Mouse (Mus musculus): ENCODE results near the gene Pbx4.

Gene Pbx4

GRCm38 (mm10) chr8:69832298-69832853, at the start of gene Pbx4:
TSS of gene Pbx4 (plus strand) at chr8:69832491.
- peak; percentile 64 for DNase-seq (ENCODE audit: low read depth, low spot score)

DNA sequence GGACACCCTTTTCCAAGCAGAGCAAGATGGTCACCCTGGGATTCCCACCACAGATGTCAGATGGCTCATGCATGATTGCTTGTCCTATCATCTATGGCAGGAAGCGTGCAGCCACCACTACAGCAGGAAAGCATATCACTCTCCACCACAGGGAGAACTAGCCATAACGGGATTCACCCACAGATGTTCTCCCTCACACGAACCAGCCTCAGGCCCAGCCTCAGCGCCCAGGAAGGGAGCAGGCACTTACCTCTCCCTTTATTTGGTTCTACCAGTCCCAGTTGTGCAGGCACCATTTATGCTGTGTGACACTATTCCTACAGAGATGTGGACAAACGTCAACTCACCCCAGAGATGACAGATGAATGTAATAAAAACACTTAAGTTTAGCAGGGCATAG, 43.2 kb upstream of the Pbx4 start:
- DNase-seq (ENCODE audit: low read depth, low spot score) = no peak

- no peak for DNase-seq (ENCODE audit: low read depth, low spot score)
These were observed 42.6 kb upstream of the Pbx4 start for GRCm38 (mm10) chr8:69789731-69790130.

- no peak for DNase-seq (ENCODE audit: low read depth, low spot score)
These were observed 41.9 kb upstream of the Pbx4 start for GRCm38 (mm10) chr8:69790364-69790763.

DNA sequence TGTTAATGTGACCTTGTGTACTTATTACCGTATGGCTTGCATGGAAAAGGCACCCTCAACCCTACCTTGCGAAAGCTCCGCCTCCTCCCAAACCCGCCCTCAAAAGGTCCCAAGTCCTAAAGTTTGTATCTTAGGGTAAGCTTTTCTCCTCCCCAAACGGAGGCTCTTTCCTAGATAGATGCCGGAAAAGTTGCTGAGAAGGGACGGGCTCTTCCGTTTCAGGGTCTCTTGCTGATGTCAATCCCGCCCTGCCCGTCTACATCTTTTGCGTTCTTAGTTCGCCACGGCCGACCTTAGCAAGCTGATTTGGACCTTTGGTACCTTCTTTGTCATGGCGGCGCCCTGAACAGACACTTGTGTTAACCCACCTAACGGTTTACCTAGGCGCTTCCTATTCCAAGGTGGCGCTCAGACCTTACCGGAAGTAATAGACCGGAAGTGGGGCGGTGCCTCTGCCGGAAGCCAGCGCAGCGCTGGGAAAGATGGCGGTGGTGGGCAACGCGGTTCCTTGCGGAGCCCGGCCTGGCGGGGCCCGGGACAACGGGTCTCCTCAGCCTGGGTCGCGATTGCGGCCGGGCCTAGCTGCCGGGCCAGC, 41.4 kb upstream of the Pbx4 start, which contains the start of the genes Atp13a1 and Zfp866:
TSS of gene Atp13a1 (plus strand) at position 391 of the 595 bp plus-strand sequence.
TSS of gene Zfp866 (minus strand) at position 406 of the 595 bp plus-strand sequence.
- peak; percentile 84 for DNase-seq (ENCODE audit: low read depth, low spot score)

DNA sequence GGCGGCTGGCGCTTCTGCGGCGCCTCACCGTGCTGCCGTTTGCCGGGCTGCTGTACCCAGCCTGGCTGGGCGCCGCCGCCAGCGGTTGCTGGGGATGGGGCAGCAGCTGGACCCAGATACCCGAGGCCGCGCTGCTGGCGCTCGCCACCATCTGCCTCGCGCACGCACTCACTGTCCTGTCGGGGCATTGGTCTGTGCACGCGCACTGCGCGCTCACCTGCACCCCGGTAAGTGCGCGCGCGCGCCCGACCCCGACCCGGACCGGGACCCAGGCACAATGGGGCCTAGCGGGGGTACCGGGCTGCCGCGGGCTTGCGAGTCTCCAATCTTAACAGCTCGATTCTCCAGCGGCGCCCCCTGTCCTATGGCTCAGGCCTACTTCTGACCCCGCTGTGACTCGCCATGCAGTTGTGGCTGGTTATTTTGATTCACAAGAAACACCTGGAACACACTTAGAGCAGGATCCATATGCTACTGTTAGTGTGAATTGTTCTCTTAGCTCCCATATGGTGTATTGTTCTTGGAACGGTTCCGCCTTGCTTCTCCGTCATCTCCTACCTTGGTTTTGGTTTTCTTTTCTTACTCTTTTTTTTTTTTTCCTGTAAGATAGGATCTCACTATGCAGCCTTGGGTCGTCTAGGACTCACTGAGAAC, 40.7 kb upstream of the Pbx4 start:
- no peak for DNase-seq (ENCODE audit: low read depth, low spot score)

DNA sequence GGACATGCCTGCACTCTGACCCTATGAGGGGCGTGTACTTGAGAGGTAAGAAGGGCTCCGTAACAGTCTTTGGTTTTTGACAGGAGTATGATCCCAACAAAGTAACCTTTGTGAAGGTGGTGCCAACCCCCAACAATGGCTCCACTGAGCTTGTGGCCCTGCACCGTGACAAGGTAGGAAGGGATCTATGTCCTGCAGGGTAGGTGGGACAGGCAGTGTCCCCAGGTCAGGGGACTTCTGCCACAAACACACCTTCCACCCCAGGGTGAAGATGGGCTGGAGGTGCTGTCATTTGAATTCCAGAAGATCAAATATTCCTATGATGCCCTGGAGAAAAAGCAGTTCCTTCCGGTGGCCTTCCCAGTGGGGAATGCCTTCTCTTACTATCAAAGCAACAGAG, 38.6 kb upstream of the Pbx4 start:
- DNase-seq (ENCODE audit: low read depth, low spot score) = no peak

DNA sequence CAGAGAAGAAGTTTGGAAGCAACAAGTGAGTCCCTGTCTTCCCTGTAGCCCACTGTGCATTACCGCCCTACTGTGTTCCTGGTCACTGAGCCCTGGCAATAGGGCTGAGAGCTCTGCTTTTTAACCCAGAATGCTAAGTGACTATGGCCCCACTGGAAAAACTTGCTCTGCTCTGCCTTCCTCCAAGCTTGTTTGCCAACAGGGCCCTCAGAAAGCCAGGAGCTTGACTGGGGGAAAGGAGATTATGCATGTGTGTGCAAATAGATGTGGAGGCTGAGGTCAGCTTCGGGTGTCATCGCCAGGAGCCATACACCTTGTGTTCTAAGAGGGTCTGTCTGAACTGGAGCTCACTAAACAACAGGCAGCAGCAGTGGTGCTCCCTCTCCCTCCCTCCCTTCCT, 38.2 kb upstream of the Pbx4 start:
- DNase-seq (ENCODE audit: low read depth, low spot score) = no peak

GRCm38 (mm10) chr8:69794901-69795300, 37.4 kb upstream of the Pbx4 start:
- no peak for DNase-seq (ENCODE audit: low read depth, low spot score)

GRCm38 (mm10) chr8:69796721-69797345, 35.5 kb upstream of the Pbx4 start:
- DNase-seq (ENCODE audit: low read depth, low spot score) = no peak

DNA sequence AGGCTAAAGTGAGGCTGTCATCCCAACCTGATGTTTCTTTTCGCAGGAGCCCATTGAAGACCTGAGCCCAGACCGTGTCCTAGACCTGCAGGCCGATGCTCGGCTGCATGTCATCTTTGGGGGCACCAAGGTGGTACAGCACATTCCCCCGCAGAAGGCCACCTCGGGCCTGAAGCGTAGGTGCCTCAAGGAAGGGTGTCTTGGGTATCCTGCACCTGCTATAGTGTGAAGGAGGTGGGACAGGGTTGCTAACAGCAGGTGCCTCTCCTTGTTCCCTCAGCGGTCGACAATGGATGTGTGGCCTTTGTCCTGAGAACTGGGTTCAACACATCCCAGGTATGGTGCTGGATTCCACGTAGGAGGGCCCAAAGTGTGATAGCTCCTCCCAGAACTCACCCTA, 34.6 kb upstream of the Pbx4 start:
- DNase-seq (ENCODE audit: low read depth, low spot score) = no peak

- DNase-seq (ENCODE audit: low read depth, low spot score) = no peak
These were observed 33.0 kb upstream of the Pbx4 start for GRCm38 (mm10) chr8:69799261-69799660.

GRCm38 (mm10) chr8:69799946-69800345, 32.3 kb upstream of the Pbx4 start:
- no peak for DNase-seq (ENCODE audit: low read depth, low spot score)

DNA sequence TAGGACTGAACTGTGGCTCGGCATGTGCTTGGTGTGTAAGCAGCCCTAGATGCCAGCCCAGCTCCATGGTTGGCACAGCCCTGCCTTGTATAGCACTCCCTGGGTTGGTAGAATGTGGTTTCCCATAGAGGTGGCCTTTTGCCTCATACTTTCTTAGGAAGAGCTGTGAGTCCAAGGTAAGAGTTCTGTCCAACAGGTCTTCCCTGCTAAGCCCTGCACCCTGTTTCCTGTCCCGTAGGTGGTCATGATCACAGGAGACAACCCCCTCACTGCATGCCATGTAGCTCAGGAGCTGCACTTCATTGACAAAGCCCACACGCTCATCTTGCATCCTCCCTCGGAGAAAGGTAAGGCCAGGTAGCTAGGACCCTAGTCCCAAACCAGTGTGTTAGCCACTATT, 30.5 kb upstream of the Pbx4 start:
- no peak for DNase-seq (ENCODE audit: low read depth, low spot score)

- no peak for DNase-seq (ENCODE audit: low read depth, low spot score)
These were observed 30.1 kb upstream of the Pbx4 start for GRCm38 (mm10) chr8:69802216-69802615.

GRCm38 (mm10) chr8:69803366-69803765, 28.9 kb upstream of the Pbx4 start:
- DNase-seq (ENCODE audit: low read depth, low spot score) = no peak

DNA sequence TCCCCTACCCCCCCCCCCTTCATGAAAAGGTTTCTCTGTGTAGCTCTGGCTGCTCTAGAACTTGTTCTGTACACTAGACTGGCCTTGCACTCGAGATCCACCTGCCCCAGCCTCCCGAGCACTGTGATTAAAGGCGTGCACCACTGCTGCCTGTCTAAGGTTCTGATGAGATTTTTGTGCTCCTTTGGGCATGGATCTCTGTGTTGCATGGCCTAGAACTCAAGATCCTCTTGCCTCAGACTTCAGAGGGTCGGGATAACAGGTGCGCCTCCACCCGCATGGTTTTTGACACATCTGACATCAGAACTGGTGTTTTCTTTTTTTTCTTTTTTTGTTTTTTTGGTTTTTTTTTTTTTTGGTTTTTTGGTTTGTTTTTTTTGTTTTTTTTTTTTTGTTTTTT, 27.8 kb upstream of the Pbx4 start:
- no peak for DNase-seq (ENCODE audit: low read depth, low spot score)

GRCm38 (mm10) chr8:69805086-69805485, 27.2 kb upstream of the Pbx4 start:
- no peak for DNase-seq (ENCODE audit: low read depth, low spot score)

DNA sequence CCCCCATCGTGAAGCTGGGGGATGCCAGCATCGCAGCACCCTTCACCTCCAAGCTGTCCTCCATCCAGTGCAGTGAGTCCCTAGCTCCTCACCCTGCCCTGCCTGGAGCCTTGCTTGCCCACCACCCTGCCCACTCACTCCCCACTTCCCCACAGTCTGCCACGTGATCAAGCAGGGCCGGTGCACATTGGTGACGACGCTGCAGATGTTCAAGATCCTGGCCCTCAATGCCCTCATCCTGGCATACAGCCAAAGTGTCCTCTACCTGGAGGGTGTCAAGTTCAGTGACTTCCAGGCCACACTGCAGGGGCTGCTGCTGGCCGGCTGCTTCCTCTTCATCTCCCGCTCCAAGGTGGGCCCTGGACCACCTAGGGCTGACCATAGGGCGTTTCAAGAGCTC, 26.8 kb upstream of the Pbx4 start:
- DNase-seq (ENCODE audit: low read depth, low spot score) = no peak

DNA sequence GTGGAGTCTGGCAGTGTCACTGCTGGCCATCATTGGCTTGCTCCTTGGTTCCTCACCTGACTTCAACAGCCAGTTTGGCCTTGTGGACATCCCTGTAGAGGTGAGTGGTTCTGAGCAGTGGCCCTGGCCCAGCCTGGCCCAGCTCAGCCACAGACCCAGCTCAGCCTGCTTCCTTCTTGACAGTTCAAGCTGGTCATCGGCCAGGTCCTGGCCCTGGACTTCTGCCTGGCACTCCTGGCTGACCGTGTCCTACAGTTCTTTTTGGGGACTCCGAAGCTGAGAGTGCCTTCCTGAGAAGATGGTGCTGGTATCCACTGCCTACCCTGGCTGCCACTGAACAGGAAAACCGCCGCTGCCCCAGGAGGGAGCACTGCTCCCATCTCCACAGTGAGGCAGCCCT, 25.1 kb upstream of the Pbx4 start:
- no peak for DNase-seq (ENCODE audit: low read depth, low spot score)

GRCm38 (mm10) chr8:69808094-69808863, 24.0 kb upstream of the Pbx4 start, which contains the start of gene Gmip:
TSS of gene Gmip (plus strand) at chr8:69808679.
- DNase-seq (ENCODE audit: low read depth, low spot score) = peak; percentile 14

DNA sequence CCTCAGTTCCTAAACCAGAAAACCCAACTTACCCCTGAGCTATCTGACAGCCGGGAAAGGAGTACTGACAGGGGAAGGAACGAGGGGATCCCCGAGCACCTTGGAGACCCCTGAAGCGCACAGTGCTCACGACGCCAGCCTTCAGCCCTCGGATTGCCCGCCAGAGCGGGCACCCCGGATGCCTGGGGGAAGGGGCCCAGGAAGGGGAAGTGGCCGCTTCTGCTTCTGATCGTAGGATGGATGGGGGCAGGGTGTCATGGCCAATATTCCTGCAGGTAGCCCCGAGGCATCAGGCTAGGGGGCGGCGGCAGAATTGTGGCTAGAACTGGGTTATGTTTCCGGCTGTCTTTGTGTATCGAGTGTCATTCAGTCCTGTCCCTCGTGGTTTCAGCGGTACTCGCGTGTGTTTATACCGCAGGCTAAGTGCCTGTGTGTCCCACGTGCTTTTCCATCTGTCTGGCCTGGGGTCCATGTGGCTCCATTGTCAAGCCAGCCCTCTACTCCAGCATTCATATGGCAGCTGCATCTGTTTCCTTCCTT, 23.4 kb upstream of the Pbx4 start:
- peak; percentile 14 for DNase-seq (ENCODE audit: low read depth, low spot score)

Data from retina, postnatal 7 days (tissue).